Mouse (Mus musculus): ENCODE data around the gene Sqstm1. TPM values are rescaled to one million over a fixed set of nuclear protein-coding genes. Genes with fewer than 3 reads are reported as not detected.

Sqstm1 gene
- total and polyA plus RNA-seq, 2 experiments from 2014 or later: 289 to 450 TPM

GRCm38 (mm10) chr11:50231411-50231810 lies 20.8 kb upstream of the Sqstm1 start:
- peak overlapping the region; percentile 44; the same call in 1 of the 2 replicates for H3K4me2 ChIP-seq (ENCODE audit: low read depth, low read length)
- peak; percentile 70 for TF ChIP-seq CTCF (IDR thresholded peaks at IDR 0.05; ENCODE audit: low read depth)
- ATAC-seq (peak; percentile 45; the same call in 1 of the 2 replicates), DNase-seq (ENCODE audit: low spot score) (peak; percentile 87)
- 22% methylated on average over 8 of the region's 8 CpGs for WGBS
- H3K27ac ChIP-seq: no peak overlapping the region
- H3K27me3 ChIP-seq (ENCODE audit: insufficient read depth, low read length): no peaks in the 10 kb centered on the region
- peaks cover 29% of the 10 kb centered on the region for H3K4me1 ChIP-seq (ENCODE audit: insufficient read depth, low read length)
- H3K9me3 ChIP-seq (ENCODE audit: low read length): no peaks in the 10 kb centered on the region
- H3K36me3 ChIP-seq (ENCODE audit: insufficient read depth, low read length): peaks cover 37% of the 10 kb centered on the region
- H3K4me3 ChIP-seq (ENCODE audit: low read length): no peak overlapping the region
- no peak overlapping the region for H3K9ac ChIP-seq (replicated peaks; ENCODE audit: low read length)

- H3K27ac ChIP-seq: peak overlapping the region; percentile 41; the same call in 1 of the 2 replicates
- no peak overlapping the region for H3K4me3 ChIP-seq (ENCODE audit: low read length)
- 32% methylated on average over 45 of the region's 45 CpGs for WGBS
- peak overlapping the region; percentile 44 for H3K4me2 ChIP-seq (ENCODE audit: low read depth, low read length)
- no peak for TF ChIP-seq CTCF (IDR thresholded peaks at IDR 0.05; ENCODE audit: low read depth)
- no peaks in the 10 kb centered on the region for H3K9me3 ChIP-seq (ENCODE audit: low read length)
- H3K27me3 ChIP-seq (ENCODE audit: insufficient read depth, low read length): no peaks in the 10 kb centered on the region
- no peak overlapping the region for H3K9ac ChIP-seq (replicated peaks; ENCODE audit: low read length)
- peak; percentile 16; the same call in 1 of the 2 replicates for ATAC-seq
- no peak for DNase-seq (ENCODE audit: low spot score)
- H3K4me1 ChIP-seq (ENCODE audit: insufficient read depth, low read length): peaks cover 32% of the 10 kb centered on the region
- H3K36me3 ChIP-seq (ENCODE audit: insufficient read depth, low read length): peaks cover 37% of the 10 kb centered on the region
Measured at GRCm38 (mm10) chr11:50230481-50231304, 20.1 kb upstream of the Sqstm1 start.

- 42% methylated on average over 7 of the region's 7 CpGs for WGBS
- H3K4me1 ChIP-seq (ENCODE audit: insufficient read depth, low read length): peaks cover 32% of the 10 kb centered on the region
- no peak for TF ChIP-seq CTCF (IDR thresholded peaks at IDR 0.05; ENCODE audit: low read depth)
- H3K9me3 ChIP-seq (ENCODE audit: low read length): no peaks in the 10 kb centered on the region
- H3K4me3 ChIP-seq (ENCODE audit: low read length): no peak overlapping the region
- DNase-seq (ENCODE audit: low spot score) (peak; percentile 62), ATAC-seq (no peak)
- no peak overlapping the region for H3K4me2 ChIP-seq (ENCODE audit: low read depth, low read length)
- H3K9ac ChIP-seq (replicated peaks; ENCODE audit: low read length): no peak overlapping the region; the same call in 1 of the 2 replicates
- peak overlapping the region; percentile 34; the same call in 1 of the 2 replicates for H3K27ac ChIP-seq
- H3K27me3 ChIP-seq (ENCODE audit: insufficient read depth, low read length): no peaks in the 10 kb centered on the region
- H3K36me3 ChIP-seq (ENCODE audit: insufficient read depth, low read length): peaks cover 25% of the 10 kb centered on the region
Measured at GRCm38 (mm10) chr11:50229252-50229910, 18.8 kb upstream of the Sqstm1 start.

- no peak for TF ChIP-seq CTCF (IDR thresholded peaks at IDR 0.05; ENCODE audit: low read depth)
- Histone ChIP-seq H3K4me2 (ENCODE audit: low read depth, low read length) (no peak overlapping the region), H3K27ac (peak overlapping the region; percentile 34; the same call in 1 of the 2 replicates), H3K27me3 (ENCODE audit: insufficient read depth, low read length) (no peaks in the 10 kb centered on the region), H3K4me3 (ENCODE audit: low read length) (no peak overlapping the region), H3K9ac (replicated peaks; ENCODE audit: low read length) (no peak overlapping the region; the same call in 1 of the 2 replicates), H3K4me1 (ENCODE audit: insufficient read depth, low read length) (peaks cover 36% of the 10 kb centered on the region), H3K9me3 (ENCODE audit: low read length) (no peaks in the 10 kb centered on the region), H3K36me3 (ENCODE audit: insufficient read depth, low read length) (peaks cover 19% of the 10 kb centered on the region)
- DNase-seq (ENCODE audit: low spot score): peak; percentile 33
- WGBS: 11% methylated on average over 3 of the region's 3 CpGs
- ATAC-seq: no peak
Measured at GRCm38 (mm10) chr11:50228772-50229171, 18.1 kb upstream of the Sqstm1 start.

GRCm38 (mm10) chr11:50227736-50228135 lies 17.1 kb upstream of the Sqstm1 start:
- ATAC-seq (no peak), DNase-seq (ENCODE audit: low spot score) (no peak)
- Histone ChIP-seq H3K27me3 (ENCODE audit: insufficient read depth, low read length) (no peaks in the 10 kb centered on the region), H3K36me3 (ENCODE audit: insufficient read depth, low read length) (peaks cover 8% of the 10 kb centered on the region; the same call in 1 of the 2 replicates), H3K4me3 (ENCODE audit: low read length) (no peak overlapping the region), H3K9ac (replicated peaks; ENCODE audit: low read length) (no peak overlapping the region), H3K27ac (no peak overlapping the region), H3K4me1 (ENCODE audit: insufficient read depth, low read length) (peaks cover 39% of the 10 kb centered on the region), H3K9me3 (ENCODE audit: low read length) (no peaks in the 10 kb centered on the region), H3K4me2 (ENCODE audit: low read depth, low read length) (no peak overlapping the region)
- TF ChIP-seq CTCF (IDR thresholded peaks at IDR 0.05; ENCODE audit: low read depth): no peak
- 60% methylated on average over 4 of the region's 4 CpGs for WGBS

- TF ChIP-seq CTCF (IDR thresholded peaks at IDR 0.05; ENCODE audit: low read depth): no peak
- Histone ChIP-seq H3K27me3 (ENCODE audit: insufficient read depth, low read length) (no peaks in the 10 kb centered on the region), H3K4me3 (ENCODE audit: low read length) (no peak overlapping the region), H3K36me3 (ENCODE audit: insufficient read depth, low read length) (peaks cover 3% of the 10 kb centered on the region; the same call in 1 of the 2 replicates), H3K9ac (replicated peaks; ENCODE audit: low read length) (no peak overlapping the region), H3K9me3 (ENCODE audit: low read length) (no peaks in the 10 kb centered on the region), H3K4me1 (ENCODE audit: insufficient read depth, low read length) (peaks cover 39% of the 10 kb centered on the region), H3K27ac (no peak overlapping the region), H3K4me2 (ENCODE audit: low read depth, low read length) (no peak overlapping the region)
- ATAC-seq (no peak), DNase-seq (ENCODE audit: low spot score) (no peak)
- 76% methylated on average over 3 of the region's 3 CpGs for WGBS
Measured at GRCm38 (mm10) chr11:50227226-50227625, 16.6 kb upstream of the Sqstm1 start.
